8 mouse cellular contexts compared by ENCODE assay signal in genomic region chr7:25248018-25248647, GRCm38 (mm10). TPM values are rescaled to one million over a fixed set of nuclear protein-coding genes. Genes with fewer than 3 reads are reported as not detected.
DNase-seq lines count a peak whose midpoint lies in the region; ATAC-seq lines count a peak whose summit lies in the region.

No protein-coding gene starts in this region.

- H3K9me3 ChIP-seq in liver, embryonic 16.5 days (replicated peaks; ENCODE audit: control insufficient read depth, low read length) = no peaks in the 10 kb centered on the region

- 4% methylated on average over 18 of the region's 18 CpGs for WGBS in liver, embryonic 16.5 days (ENCODE audit: insufficient replicate concordance)

- peak overlapping the region; percentile 82 for H3K4me3 ChIP-seq in liver, embryonic 16.5 days (ENCODE audit: low read depth, low read length)

- H3K27ac ChIP-seq in liver, embryonic 16.5 days (ENCODE audit: low read length) = peak overlapping the region; percentile 84

- peak overlapping the region; percentile 85 for H3K9ac ChIP-seq in liver, embryonic 16.5 days (ENCODE audit: low read depth, low read length)

- peak; percentile 87 for DNase-seq in layer of hippocampus, adult 11-12 months (ENCODE audit: low spot score)
- no peak for DNase-seq in layer of hippocampus, adult 9-10 months (ENCODE audit: low spot score)
- DNase-seq in cerebellum, postnatal 10 days = peak; percentile 52 to 67
- DNase-seq in frontal cortex, postnatal 36 days (ENCODE audit: low spot score in 2 of 2) = peak; percentile 80 to 87
- peak; percentile 67 for DNase-seq in kidney, postnatal 10 days
- peak; percentile 44 for DNase-seq in retina, embryonic 14.5 days (ENCODE audit: low spot score)
- no peak for DNase-seq in adipocyte (ENCODE audit: low spot score)

- peaks cover 44% of the 10 kb centered on the region for H3K4me1 ChIP-seq in liver, embryonic 16.5 days (ENCODE audit: control insufficient read depth, low read depth, low read length)

- no peaks in the 10 kb centered on the region for H3K27me3 ChIP-seq in liver, embryonic 16.5 days (ENCODE audit: control insufficient read depth, insufficient read depth, low read depth, low read length)

- no peak for ATAC-seq in liver, embryonic 16.5 days (ENCODE audit: low read depth)

- no peaks in the 10 kb centered on the region for H3K36me3 ChIP-seq in liver, embryonic 16.5 days (ENCODE audit: control insufficient read depth, insufficient read depth)

- H3K4me2 ChIP-seq in liver, embryonic 16.5 days (ENCODE audit: low read depth, low read length) = peak overlapping the region; percentile 97

RNA-seq across cellular contexts. Expression of gene Erf, which starts 2.4 kb away (rescaled TPM):
- polyA plus RNA-seq in liver, embryonic 16.5 days (2015; fragmentation: Nextera tagmentation; extraction: Ambion mirVana) = 3.4 and 3.6 TPM in 2 replicates

RNA-seq across cellular contexts. Expression of gene Gsk3a, which starts 10.5 kb away (rescaled TPM):
- 4.0 and 5.3 TPM in 2 replicates for polyA plus RNA-seq in liver, embryonic 16.5 days (2015; fragmentation: Nextera tagmentation; extraction: Ambion mirVana)

RNA-seq across cellular contexts. Expression of gene Cic, which starts 19.4 kb away (rescaled TPM):
- polyA plus RNA-seq in liver, embryonic 16.5 days (2015; fragmentation: Nextera tagmentation; extraction: Ambion mirVana) = 9.5 and 10.8 TPM in 2 replicates

RNA-seq across cellular contexts. Expression of gene Zfp526, which starts 26.9 kb away (rescaled TPM):
- 1.6 and 1.9 TPM in 2 replicates for polyA plus RNA-seq in liver, embryonic 16.5 days (2015; fragmentation: Nextera tagmentation; extraction: Ambion mirVana)

RNA-seq across cellular contexts. Expression of gene Dedd2, which starts 27.7 kb away (rescaled TPM):
- 29.2 and 31.9 TPM in 2 replicates for polyA plus RNA-seq in liver, embryonic 16.5 days (2015; fragmentation: Nextera tagmentation; extraction: Ambion mirVana)

Comparison
In these comparisons a context has a peak if more than half of its experiments do, and no peak if none do; other contexts are left out.
1. DNase-seq: peak in layer of hippocampus, adult 11-12 months (single experiment), cerebellum, postnatal 10 days (2 of 2), frontal cortex, postnatal 36 days (2 of 2), kidney, postnatal 10 days (single experiment) and retina, embryonic 14.5 days (single experiment); none in layer of hippocampus, adult 9-10 months (single experiment) and adipocyte (single experiment).